Mouse (Mus musculus) heart, adult 9 months (tissue): Measurements from ENCODE around the gene Plk3.
"Not testable (repeated sequence)": the region's sequence is repeated elsewhere in the genome, so short reads cannot be mapped to it uniquely, and the experiment has no call there.

Experiments
- DNase-seq, 2 experiments: peaks; one replicate each; pipeline ENCODE4 v3.0.0; 2022; ENCODE audit warnings: low spot score in 2 of 2

Plk3 gene

GRCm38 (mm10) chr4:117133817-117134600 lies at the start of gene Plk3:
Gene Plk3 (minus strand): TSS chr4:117133963.
- peak; percentile 96 to 97 for DNase-seq

DNA sequence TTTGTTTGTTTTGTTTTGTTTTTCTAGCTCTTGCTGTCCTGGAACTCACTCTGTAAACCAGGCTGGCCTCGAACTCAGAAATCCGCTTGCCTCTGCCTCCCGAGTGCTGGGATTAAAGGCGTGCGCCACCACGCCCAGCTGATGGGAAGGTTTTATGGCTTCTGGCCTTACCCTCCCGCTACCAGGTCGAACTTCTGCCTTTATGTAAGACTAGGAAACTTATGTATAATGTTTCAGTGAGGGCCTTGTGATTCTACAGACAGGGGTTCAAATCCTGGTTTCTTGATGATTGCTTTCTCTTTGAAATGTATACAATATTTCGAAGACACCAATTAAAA lies 49.0 kb upstream of the Plk3 start:
- DNase-seq: not testable (repeated sequence)

DNA sequence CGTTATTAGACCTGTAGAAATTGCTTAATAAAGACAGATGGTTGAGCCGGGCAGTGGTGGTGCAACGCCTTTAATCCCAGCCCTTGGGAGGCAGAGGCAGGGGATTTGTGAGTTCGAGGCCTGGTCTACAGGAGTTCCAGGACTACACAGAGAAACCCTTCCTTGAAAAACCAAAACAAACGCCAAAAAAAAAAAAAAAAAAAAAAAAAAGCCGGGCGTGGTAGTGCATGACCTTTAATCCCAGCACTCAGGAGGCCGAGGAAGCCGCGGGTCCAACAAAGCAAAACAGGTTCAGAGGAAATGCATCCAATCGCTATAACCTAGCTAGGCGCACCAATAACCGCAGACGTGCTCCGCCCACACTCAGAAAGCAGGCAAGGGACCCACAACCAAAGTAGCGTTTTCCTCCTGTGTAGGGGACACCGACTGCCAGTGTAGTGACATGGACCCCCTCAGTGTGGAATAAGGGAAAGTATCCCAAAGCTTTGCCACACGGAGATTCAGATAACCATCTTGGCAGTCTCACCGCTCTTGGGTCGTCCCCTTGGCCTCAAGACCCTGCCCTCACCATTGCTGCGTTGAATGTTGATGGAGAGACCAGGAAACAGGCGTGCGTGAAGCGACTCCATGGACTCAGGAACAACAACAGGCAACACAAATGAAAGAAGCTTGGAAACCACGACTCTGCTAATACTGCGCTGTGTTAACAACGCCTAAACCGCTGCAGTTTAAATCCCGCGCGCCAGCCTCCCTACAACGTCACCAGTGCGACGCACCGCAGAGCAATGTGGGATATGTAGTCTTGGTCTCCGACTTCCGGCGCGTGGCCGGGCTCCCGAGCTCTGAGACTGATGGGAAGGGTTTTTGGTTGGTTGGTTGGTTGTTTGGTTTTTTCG lies 48.3 kb upstream of the Plk3 start, which contains the start of gene Kif2c:
Gene Kif2c (minus strand): TSS at position 777 of the 896 bp plus-strand sequence.
- DNase-seq: peak; percentile 86 to 91

- DNase-seq: no peak
Observed at GRCm38 (mm10) chr4:117169936-117170335, 36.2 kb upstream of the Plk3 start.

DNA sequence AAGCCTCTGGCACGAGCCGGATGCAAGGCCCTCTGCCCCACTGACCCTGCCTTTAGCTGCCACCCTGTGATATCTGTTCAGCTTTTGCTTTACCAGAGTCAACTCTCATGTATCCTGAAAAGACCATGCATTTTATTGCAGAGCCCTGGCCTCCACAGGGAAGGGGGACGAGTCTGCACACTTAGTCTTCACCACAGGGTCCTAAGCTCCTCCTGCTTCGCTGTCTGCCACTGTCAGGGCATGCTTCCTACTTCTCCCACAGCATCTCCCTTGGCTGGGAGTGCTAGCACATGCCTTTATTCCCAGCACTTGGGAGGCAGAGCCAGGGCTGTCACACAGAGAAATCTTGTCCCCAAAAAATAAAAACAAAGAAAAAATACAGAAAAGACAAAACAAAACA lies 27.4 kb upstream of the Plk3 start:
- no peak for DNase-seq

GRCm38 (mm10) chr4:117159666-117160065 lies 25.9 kb upstream of the Plk3 start:
- no peak for DNase-seq

GRCm38 (mm10) chr4:117156372-117156771 lies 22.6 kb upstream of the Plk3 start:
- no peak for DNase-seq

DNA sequence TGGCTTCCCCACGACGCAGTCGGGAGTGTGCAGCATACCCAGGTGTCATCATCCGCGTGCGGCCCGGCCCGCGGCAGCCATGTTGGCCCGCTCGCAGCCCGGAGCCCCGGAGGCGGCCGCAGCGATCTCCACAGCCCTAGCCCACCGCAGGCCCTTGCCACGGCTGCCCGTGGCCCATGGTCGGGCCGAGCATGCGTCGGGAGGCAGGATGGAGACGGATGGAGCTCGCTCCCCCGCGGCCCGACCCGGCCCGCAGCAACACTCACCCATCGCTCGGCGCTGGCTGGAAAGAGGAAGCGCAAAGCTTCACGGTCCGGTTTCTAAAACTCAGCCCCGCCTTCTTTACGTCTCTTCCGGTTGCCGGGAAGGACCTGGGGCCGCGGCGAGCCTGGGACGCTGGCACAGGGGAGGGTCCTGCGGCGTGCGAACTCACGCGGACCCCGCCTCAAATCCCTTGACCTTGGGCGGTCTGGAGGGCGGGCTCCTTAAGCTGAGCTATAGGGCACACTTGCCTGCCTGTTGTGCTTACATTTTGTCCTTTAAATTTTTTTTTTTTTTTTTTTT lies 22.1 kb upstream of the Plk3 start, which contains the start of gene Rps8:
Gene Rps8 (minus strand): TSS at position 452 of the 564 bp plus-strand sequence.
- peak; percentile 89 to 92 for DNase-seq

DNA sequence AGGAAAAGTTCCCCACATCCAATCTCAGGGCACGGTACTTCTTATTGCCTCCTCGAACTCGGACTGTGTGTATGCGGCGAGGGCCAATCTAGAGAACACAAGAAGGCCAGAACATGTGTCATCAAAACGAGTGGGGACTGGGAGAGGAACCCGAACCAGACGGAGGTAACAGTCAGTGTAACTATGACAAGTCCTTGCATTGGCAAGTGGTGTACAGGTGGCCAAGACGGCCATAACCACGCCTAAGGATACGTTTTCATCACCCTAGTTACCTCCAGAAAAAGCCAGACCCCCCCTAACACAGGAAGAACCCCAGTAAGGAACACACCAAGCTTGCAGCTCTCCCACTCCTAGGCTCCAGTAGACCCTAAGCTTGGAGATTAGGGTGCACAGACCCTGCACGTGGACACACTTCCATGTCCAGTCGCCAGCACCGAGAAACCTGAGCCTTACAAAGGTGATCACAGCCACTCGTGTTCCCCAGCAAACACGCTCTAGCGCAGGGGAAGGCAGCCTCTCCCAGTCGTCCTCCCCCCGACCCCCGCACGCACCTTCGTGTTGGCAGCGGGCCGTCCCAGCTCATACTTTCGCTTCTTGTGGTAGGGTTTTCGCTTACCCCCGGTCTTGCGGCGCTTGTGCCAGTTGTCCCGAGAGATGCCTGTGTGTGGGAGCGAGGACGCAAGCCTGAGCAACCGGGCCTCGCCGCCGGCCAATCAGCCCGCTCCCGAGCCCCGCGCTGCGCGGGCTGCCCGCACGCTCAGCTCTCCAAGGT lies 21.4 kb upstream of the Plk3 start:
- no peak for DNase-seq

DNA sequence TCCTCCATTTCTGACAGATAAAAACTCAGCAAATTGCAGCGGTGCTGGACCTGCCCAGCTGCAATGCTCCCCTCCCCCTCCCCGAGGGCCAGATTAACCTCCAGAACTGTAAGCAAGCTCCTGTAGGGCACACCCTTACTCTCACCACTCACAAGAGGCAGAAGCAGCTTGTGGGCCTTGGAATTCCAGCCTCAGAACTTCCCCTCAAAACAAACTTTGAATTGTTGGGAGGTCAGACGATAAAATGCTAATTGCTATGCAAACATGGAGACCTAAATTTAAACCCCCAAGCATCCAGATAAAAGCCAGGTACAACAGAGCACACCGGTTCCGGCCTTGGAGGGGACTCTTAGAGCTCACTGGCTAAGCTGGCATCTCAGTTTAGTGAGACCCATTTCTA lies 19.0 kb upstream of the Plk3 start:
- DNase-seq: no peak

- DNase-seq: no peak
Observed at GRCm38 (mm10) chr4:117151416-117151815, 17.7 kb upstream of the Plk3 start.

DNA sequence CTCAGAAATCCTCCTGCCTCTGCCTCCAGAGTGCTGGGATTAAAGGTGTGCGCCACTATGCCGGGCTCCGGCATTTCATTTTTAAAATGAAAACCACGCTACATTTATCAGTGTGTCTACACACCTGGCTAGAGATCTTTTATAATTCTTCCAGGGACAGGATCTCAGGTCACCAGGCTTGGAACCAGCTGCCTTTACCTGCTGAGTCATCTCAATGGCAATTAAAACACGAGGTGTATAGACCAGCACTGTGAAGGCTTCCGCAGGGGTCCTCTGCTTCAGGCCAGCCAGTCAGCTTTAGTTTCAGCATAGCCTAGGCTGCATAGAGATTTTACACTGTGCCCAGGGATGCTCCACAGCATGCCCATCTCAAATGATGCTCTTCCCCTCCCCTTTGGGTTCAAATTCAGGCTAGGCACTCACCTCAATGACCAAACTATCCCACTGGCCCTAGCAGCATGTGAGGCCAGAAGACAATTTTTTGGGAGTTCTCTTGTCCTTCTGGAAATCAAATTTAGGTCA lies 16.5 kb upstream of the Plk3 start:
- DNase-seq: no peak

DNA sequence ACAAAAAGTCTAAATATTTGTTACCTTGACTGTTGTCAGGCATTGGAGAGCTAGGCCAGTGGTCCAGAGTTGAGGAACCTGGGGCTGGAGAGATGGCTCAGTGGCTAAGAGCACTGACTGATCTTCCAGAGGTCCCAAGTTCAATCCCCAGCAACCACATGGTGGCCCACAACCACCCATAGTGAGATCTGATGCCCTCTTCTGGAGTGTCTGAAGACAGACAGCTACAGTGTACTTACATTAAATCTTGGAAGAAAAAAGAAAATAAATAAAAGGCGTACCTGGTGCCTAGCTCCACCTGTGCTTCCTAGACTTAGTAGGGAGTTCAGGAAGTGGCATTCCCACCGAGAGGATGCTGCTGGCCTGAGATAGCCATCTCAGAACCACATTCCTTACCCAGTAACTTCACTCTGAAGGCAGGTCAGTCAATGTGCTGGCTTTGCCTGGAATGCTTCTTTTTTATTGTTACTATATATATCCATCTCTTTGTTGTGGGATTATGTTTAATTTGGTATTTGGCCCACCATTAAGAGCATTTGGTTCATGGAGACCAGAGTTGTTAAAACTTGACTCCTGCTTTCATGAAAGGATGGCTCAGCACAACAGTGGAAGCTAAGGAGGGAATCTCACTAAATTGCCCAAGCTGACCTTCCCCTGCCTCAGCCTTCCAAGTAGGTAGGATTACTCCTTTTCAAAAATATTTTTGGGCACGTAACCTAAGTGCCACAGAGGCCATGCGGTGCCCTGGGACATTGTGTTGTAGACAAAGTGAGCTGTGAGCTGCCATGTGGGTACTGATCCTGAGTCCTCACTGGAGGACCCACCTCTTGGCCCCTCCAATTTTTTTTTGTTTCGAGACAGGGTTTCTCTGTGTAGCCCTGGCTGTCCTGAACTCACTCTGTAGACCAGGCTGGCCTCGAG lies 15.8 kb upstream of the Plk3 start:
- DNase-seq: no peak

DNA sequence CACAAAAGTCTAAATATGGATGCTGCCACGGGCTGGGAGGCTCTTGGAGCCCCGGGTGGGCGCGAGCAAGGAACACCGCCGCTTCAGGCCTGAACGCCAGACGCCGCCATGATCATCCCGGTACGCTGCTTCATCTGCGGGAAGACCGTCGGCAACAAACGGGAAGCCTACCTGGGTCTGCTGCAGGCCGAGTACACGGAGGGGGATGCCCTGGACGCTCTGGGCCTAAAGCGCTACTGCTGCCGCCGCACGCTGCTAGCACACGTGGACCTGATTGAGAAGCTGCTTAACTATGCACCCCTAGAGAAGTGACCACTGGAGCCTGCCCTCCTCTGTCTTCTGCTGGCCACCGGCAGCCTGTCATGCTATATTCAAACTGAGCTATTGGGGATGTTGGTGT lies 15.1 kb upstream of the Plk3 start:
- no peak for DNase-seq

DNA sequence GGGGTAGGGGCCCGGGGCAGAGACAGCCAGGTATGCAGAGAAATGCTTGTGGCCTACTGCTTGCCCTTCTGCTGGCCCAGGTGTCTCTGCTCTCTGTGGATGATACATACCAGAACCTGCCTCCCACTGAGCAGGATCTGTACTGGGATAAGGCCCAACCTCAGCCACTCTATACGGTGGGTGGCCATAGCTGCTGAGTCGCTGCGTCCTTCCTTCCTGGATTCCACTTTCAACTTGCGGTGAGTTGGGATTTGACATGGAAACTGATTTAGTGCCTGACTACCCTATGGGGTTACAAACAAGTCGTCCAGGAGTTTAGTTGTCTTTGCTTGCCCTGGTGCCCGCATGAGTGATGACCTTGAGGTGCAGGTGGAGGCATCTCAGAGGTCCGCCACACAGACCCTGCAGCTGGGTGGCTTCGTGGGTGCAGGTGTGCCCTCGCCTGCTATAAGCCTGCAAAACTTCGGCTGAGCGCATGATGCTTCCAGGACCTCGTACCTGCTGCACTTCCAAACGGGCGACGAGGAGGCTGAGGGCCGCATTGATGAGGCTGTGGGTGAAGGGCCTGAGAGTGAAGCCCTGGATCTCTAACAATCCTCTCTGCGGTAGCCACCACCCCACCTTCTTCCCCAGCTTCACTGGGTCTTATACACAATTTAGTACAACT lies 14.4 kb upstream of the Plk3 start:
- no peak for DNase-seq

GRCm38 (mm10) chr4:117146176-117146575 lies 12.4 kb upstream of the Plk3 start:
- peak; percentile 64 to 67 for DNase-seq

- no peak for DNase-seq
Observed at GRCm38 (mm10) chr4:117145248-117145647, 11.5 kb upstream of the Plk3 start.

DNA sequence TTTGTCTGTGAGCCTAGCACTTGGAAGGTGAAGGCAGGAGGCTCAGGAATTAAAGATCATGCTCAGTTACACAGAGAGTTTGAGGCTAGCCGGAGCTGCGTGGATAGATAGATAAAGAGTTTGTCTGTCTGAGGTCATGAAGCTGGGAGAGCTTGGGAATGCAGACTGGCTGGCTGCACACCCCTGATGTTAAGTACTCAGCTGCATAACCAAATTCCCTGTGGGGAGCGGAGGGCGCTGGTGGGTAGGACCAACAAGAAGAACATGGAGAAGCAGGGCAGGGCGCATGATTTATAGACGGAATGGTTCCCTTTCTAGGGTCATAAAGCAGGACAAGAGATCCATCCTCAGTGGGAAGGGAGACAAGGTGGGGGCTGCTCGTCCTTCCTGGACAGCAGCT lies 9.3 kb upstream of the Plk3 start:
- no peak for DNase-seq

DNA sequence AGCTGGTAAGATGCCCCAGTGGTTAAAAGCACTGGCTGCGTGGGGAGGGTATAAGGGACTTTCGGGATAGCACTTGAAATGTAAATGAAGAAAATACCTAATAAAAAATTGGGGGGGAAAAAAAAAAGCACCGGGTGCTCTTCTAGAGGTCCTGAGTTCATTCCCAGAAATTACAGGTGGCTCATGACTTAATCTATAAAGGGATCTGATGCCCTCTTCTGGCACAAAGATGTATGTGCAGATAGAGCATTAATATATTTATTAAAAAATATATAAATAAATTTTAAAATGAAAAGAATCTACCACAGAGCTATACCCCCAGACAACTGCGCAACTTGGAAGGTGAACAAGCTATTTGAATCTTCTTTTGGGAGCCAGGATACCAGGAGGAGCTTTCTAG lies 6.8 kb upstream of the Plk3 start:
- DNase-seq: no peak

GRCm38 (mm10) chr4:117139217-117139612 lies 5.5 kb upstream of the Plk3 start:
- DNase-seq: no peak
